Mouse (Mus musculus) bone marrow, adult 2 months (tissue): Measurements from ENCODE around the gene Doc2a.

ENCODE experiments used
- CTCF ChIP-seq: fragments of 200-500 bp; IDR thresholded peaks from 2 replicates; pipeline ENCODE4 v1.5.1; 2011; ENCODE audit warnings: low read length, control low read depth; ENCODE audit not compliant: control insufficient read depth, insufficient read depth
- POLR2A ChIP-seq: fragments of 200-500 bp; IDR thresholded peaks from 2 replicates; pipeline ENCODE4 v1.6.1; 2011; ENCODE audit warnings: low read depth, mild to moderate bottlenecking, control low read depth, low read length, borderline replicate concordance; ENCODE audit not compliant: control insufficient read depth

- TF ChIP-seq POLR2A: peak; percentile 76
- TF ChIP-seq CTCF: 0 out of 2 replicates have a peak, but pooled peaks have one; percentile 33
These were observed 47.5 kb upstream of the Doc2a start for GRCm38 (mm10) chr7:126799468-126800268.
